In the genomic region with DNA sequence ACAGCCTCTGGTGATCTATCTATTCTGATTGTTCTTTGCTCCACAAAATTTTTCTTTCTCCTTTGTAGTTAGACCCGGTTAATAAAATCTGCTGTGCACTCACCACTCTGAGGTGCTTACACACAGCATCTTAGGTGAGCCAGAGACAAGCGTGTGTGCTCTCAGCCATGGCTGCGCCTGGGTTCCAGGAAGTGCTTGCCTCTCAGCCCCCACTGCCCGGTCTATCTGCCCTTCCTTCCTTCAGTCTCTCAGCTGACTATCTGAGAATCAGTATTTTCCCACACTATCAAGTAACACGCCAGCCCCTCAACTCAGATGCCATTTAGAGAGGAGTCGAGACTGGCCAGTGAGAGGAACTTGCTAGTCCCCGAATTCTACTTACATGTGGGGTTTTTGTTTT, we compare ENCODE assay signal across 14 mouse cellular contexts. TPM values are rescaled to one million over a fixed set of nuclear protein-coding genes. Genes with fewer than 3 reads are reported as not detected.
DNase-seq lines count a peak whose midpoint lies in the region; ATAC-seq and TF ChIP-seq lines count a peak whose summit lies in the region.
"Had no signal": no experiment of that assay in that cellular context is flagged by ENCODE, and none has a peak within 500 bp of the region (broad histone marks: within the 10 kb centered on the region; RNA-seq: fewer than 3 reads in every experiment).

No protein-coding gene starts in this region.

- intact Hi-C loops in heart, adult 2 months (cut with DNase I) = no loop called here

- H3K36me3 ChIP-seq in heart, adult 2 months (ENCODE audit: control insufficient read depth, insufficient read depth, low read length) = peaks cover 10% of the 10 kb centered on the region; the same call in 1 of the 2 replicates
- peaks cover 9% of the 10 kb centered on the region for H3K36me3 ChIP-seq in kidney, postnatal 0 days (ENCODE audit: insufficient read depth, low read length)

- ATAC-seq in kidney, postnatal 0 days (replicated peaks; ENCODE audit: low FRiP score, low read depth) = no peak
- ATAC-seq in activated CD4-positive, CD25-positive, alpha-beta regulatory T cell, adult 4 months = peak; percentile 45
- ATAC-seq in megakaryocyte-erythroid progenitor cell, adult 5-6 weeks (replicated peaks; ENCODE audit: low FRiP score, low TSS enrichment, poor library complexity, severe bottlenecking) = peak; percentile 36

- WGBS in heart, adult 2 months = 43% methylated on average over 7 of the region's 7 CpGs
- WGBS in kidney, postnatal 0 days = 41% methylated on average over 7 of the region's 7 CpGs

- no peak overlapping the region for H3K4me3 ChIP-seq in heart, adult 2 months
- H3K4me3 ChIP-seq in kidney, postnatal 0 days (replicated peaks; ENCODE audit: low read depth, low read length) = no peak overlapping the region
- H3K4me3 ChIP-seq: midbrain, embryonic 12.5 days; neural tube, embryonic 12.5 days had no signal

- H3K9ac ChIP-seq in heart, adult 2 months (ENCODE audit: low read depth, low read length) = no peak overlapping the region
- no peak overlapping the region for H3K9ac ChIP-seq in kidney, postnatal 0 days (ENCODE audit: low read depth, low read length)
- H3K9ac ChIP-seq: midbrain, embryonic 12.5 days; neural tube, embryonic 12.5 days had no signal

- H3K4me2 ChIP-seq in kidney, postnatal 0 days (ENCODE audit: low read length) = no peak overlapping the region
- H3K4me2 ChIP-seq: midbrain, embryonic 12.5 days; neural tube, embryonic 12.5 days had no signal

- no peak for TF ChIP-seq POLR2A in heart, adult 2 months (IDR thresholded peaks at IDR 0.05; ENCODE audit: insufficient read depth, low read depth, low read length)

- no peak for TF ChIP-seq EP300 in heart, adult 2 months (IDR thresholded peaks at IDR 0.05; ENCODE audit: insufficient read depth, low read depth, low read length)

- H3K27ac ChIP-seq in heart, adult 2 months = peak overlapping the region; percentile 77
- H3K27ac ChIP-seq in kidney, postnatal 0 days = peak overlapping the region; percentile 31
- H3K27ac ChIP-seq: midbrain, embryonic 12.5 days; neural tube, embryonic 12.5 days had no signal

- TF ChIP-seq CTCF in heart, adult 2 months (IDR thresholded peaks at IDR 0.05) = no peak
- TF ChIP-seq CTCF in kidney, postnatal 0 days (IDR thresholded peaks at IDR 0.05; ENCODE audit: low read depth) = no peak

- DNase-seq in heart, adult 2 months = no peak
- DNase-seq in heart, postnatal 4 days = no peak
- no peak for DNase-seq in kidney, postnatal 0 days (ENCODE audit: low spot score)
- no peak for DNase-seq in kidney, adult 11 months
- no peak for DNase-seq in right cerebral cortex, adult 18-20 months
- DNase-seq in layer of hippocampus, adult 11-12 months (ENCODE audit: low spot score) = no peak
- DNase-seq: adrenal gland, postnatal 10 days; cerebellum, adult 18-20 months; gastrocnemius, postnatal 14 days; right cerebral cortex, postnatal 14 days had no signal

- peaks cover 26% of the 10 kb centered on the region for H3K4me1 ChIP-seq in heart, adult 2 months (ENCODE audit: control insufficient read depth, insufficient read depth, low read length)
- peaks cover 5% of the 10 kb centered on the region for H3K4me1 ChIP-seq in kidney, postnatal 0 days (replicated peaks; ENCODE audit: insufficient read depth, low read length)

- H3K9me3 ChIP-seq in kidney, postnatal 0 days (replicated peaks; ENCODE audit: low read length) = no peaks in the 10 kb centered on the region
- H3K9me3 ChIP-seq: midbrain, embryonic 12.5 days; neural tube, embryonic 12.5 days had no signal

- peaks cover under 1% of the 10 kb centered on the region; the same call in 1 of the 2 replicates for H3K79me2 ChIP-seq in heart, adult 2 months (replicated peaks; ENCODE audit: control insufficient read depth, insufficient read depth, low read length)

- no peaks in the 10 kb centered on the region for H3K27me3 ChIP-seq in heart, adult 2 months (ENCODE audit: control insufficient read depth, insufficient read depth, low read length)
- H3K27me3 ChIP-seq in kidney, postnatal 0 days (ENCODE audit: insufficient read depth, low read length) = no peaks in the 10 kb centered on the region
- H3K27me3 ChIP-seq: midbrain, embryonic 12.5 days; neural tube, embryonic 12.5 days had no signal

RNA-seq across cellular contexts. Expression of a gene that starts 28.1 kb away (rescaled TPM):
- total RNA-seq in heart, adult 2 months (2021) = 10 to 100 TPM; 21.4 to 23.2 TPM
- 15.7 and 17.6 TPM in 2 replicates for polyA plus RNA-seq in heart, adult 2 months (2012; rRNA removed)
- total RNA-seq in heart, postnatal 4 days (2021) = 10 to 100 TPM; 37.7 to 38.1 TPM
- polyA plus RNA-seq in kidney, postnatal 0 days (2015; fragmentation: Nextera tagmentation; extraction: Ambion mirVana) = 54.2 and 65.2 TPM in 2 replicates
- polyA plus RNA-seq in activated CD4-positive, CD25-positive, alpha-beta regulatory T cell, adult 4 months (2017; shearing (Covaris generic)) = 100 to 1,000 TPM; 146 to 155 TPM
- 24.3 and 29.1 TPM in 2 replicates for total RNA-seq in megakaryocyte-erythroid progenitor cell, adult 5-6 weeks (2014; fragmentation: Nextera tagmentation)
- 31.9 and 56.4 TPM in 2 replicates for total RNA-seq in megakaryocyte-erythroid progenitor cell, adult 5-6 weeks (2017)

RNA-seq across cellular contexts. Expression of a gene that starts 50.4 kb away (rescaled TPM):
- total RNA-seq in heart, adult 2 months (2021) = under 1 TPM; 0.21 to 0.36 TPM
- 0.79 and 1.5 TPM in 2 replicates for polyA plus RNA-seq in heart, adult 2 months (2012; rRNA removed)
- total RNA-seq in heart, postnatal 4 days (2021) = under 1 TPM; 0.45 to 0.91 TPM
- polyA plus RNA-seq in kidney, postnatal 0 days (2015; fragmentation: Nextera tagmentation; extraction: Ambion mirVana) = 2.3 and 2.8 TPM in 2 replicates
- under 1 TPM; 0.43 to 0.70 TPM for polyA plus RNA-seq in activated CD4-positive, CD25-positive, alpha-beta regulatory T cell, adult 4 months (2017; shearing (Covaris generic))
- total RNA-seq in megakaryocyte-erythroid progenitor cell, adult 5-6 weeks (2014; fragmentation: Nextera tagmentation) = not detected in 2 replicates
- total RNA-seq in megakaryocyte-erythroid progenitor cell, adult 5-6 weeks (2017) = 0.42 TPM in 1 of 2 replicates, not detected in the other
